Mouse (Mus musculus) stomach, postnatal 0 days (tissue): ENCODE measurements at regions not wholly inside any gene's neighbourhood (a gene's known extent, or its start where the extent isn't known, plus 50 kb on each side); places are given as distances from the start of the nearest gene placed in this dataset.

ENCODE experiments used
- CTCF ChIP-seq: IDR thresholded peaks from 2 replicates; pipeline ENCODE4 v1.5.1; 2016; ENCODE audit warnings: antibody characterized with exemption, low read depth, mild to moderate bottlenecking, moderate library complexity
- EP300 ChIP-seq: optimal IDR thresholded peaks from 2 replicates; pipeline ENCODE3; 2016; ENCODE audit warnings: antibody characterized with exemption

- no peak for TF ChIP-seq CTCF
- TF ChIP-seq EP300: no peak
Observed at GRCm38 (mm10) chr2:171689102-171689501, 354.2 kb downstream of the Cbln4 start.
